Mouse (Mus musculus) MEL (cell line): ENCODE results near the gene Dnajc7.

Experiments used
- CTCF ChIP-seq, 3 experiments: IDR thresholded peaks in 2 of 3; conservative IDR thresholded peaks in 1 of 3; 2 replicates each; pipeline ENCODE4 v1.5.1; 2011 to 2012; ENCODE audit warnings: low read length in 3 of 3, low read depth in 2 of 3, mild to moderate bottlenecking in 2 of 3, improper control_type of control experiment in 1 of 3, inconsistent platforms in 1 of 3, mixed read lengths in 1 of 3, moderate library complexity in 1 of 3; ENCODE audit not compliant: control insufficient read depth in 1 of 3, insufficient read depth in 1 of 3, poor library complexity in 1 of 3, severe bottlenecking in 1 of 3
- EP300 ChIP-seq, 2 experiments: IDR thresholded peaks; 2 replicates each; pipeline ENCODE4 v1.6.1; 2011; ENCODE audit warnings: improper control_type of control experiment in 2 of 2, low read length in 2 of 2, low read depth in 1 of 2, mild to moderate bottlenecking in 1 of 2
- GABPA ChIP-seq: IDR thresholded peaks from 2 replicates; pipeline ENCODE4 v1.6.1; 2012; ENCODE audit warnings: low read depth, mild to moderate bottlenecking, inconsistent platforms, low read length, improper control_type of control experiment, moderate library complexity
- KAT2A ChIP-seq: conservative IDR thresholded peaks from 2 replicates; pipeline ENCODE4 v1.6.1; 2012; ENCODE audit warnings: low read depth, low read length, improper control_type of control experiment, inconsistent platforms
- MAX ChIP-seq: IDR thresholded peaks from 2 replicates; pipeline ENCODE4 v1.6.1; 2011; ENCODE audit warnings: low read length, improper control_type of control experiment
- NELFE ChIP-seq: IDR thresholded peaks from 2 replicates; pipeline ENCODE4 v1.6.1; 2011; ENCODE audit warnings: low read depth, low read length, improper control_type of control experiment
- POLR2A ChIP-seq, 2 experiments: IDR thresholded peaks; 2 replicates each; pipeline ENCODE4 v1.6.1; 2011 to 2012; ENCODE audit warnings: low read length in 2 of 2, mild to moderate bottlenecking in 2 of 2, control low read depth in 1 of 2, improper control_type of control experiment in 1 of 2, low read depth in 1 of 2, moderate library complexity in 1 of 2; ENCODE audit not compliant: control insufficient read depth in 1 of 2, insufficient read depth in 1 of 2, poor library complexity in 1 of 2
- POLR2AphosphoS5 ChIP-seq: IDR thresholded peaks from 2 replicates; pipeline ENCODE4 v1.6.1; 2012; ENCODE audit warnings: low read depth, borderline replicate concordance, mild to moderate bottlenecking, inconsistent platforms, low read length, moderate library complexity, mixed read lengths
- SMC3 ChIP-seq: IDR thresholded peaks from 2 replicates; pipeline ENCODE4 v1.6.1; 2011; ENCODE audit warnings: low read depth, low read length, improper control_type of control experiment
- TAL1 ChIP-seq: IDR thresholded peaks from 2 replicates; pipeline ENCODE4 v1.6.1; 2012; ENCODE audit warnings: mild to moderate bottlenecking, inconsistent platforms, low read length, moderate library complexity, mixed read lengths
- USF1 ChIP-seq: IDR thresholded peaks from 2 replicates; pipeline ENCODE4 v1.6.1; 2014; ENCODE audit warnings: low read depth, mild to moderate bottlenecking, inconsistent platforms, low read length, improper control_type of control experiment, moderate library complexity
- ZMIZ1 ChIP-seq: IDR thresholded peaks from 2 replicates; pipeline ENCODE4 v1.6.1; 2012; ENCODE audit warnings: low read depth, mild to moderate bottlenecking, inconsistent platforms, low read length, improper control_type of control experiment, moderate library complexity

DNA sequence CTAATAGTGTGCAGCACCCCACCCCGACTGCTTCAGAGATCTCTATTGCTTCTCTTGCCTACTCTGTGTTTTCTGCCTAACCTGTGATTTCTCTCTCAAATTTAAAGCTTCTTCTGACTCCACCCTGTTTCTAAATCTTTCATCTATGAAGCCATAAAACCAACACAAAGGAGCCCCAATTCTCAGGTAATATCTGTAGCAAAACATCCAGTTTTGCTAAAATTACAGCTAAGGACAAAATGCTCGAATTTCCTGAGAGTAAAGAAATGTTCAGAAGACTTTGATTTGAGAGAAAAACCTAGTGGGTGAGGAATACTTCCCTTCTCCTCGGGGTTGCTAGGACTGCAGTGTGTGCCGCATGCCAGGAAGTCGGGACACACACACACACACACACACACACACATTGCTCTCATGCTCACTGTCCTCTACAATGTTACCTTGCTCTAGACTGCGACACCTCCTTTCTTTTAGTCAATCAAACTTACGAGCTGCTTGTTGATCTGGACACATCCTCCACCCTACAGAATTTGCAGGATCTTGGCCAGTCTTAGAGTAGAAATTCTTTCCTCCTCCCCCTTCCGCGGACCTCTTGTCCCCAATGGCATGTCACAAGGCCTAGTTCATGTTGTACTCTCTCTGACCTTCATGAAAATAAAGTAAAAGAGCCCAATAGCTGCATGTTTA, 9.8 kb downstream of the Dnajc7 start:
- no peak for TF ChIP-seq NELFE
- TF ChIP-seq KAT2A = no peak
- TF ChIP-seq EP300 (IDR thresholded peaks at IDR 0.05; ENCODE audit: low read depth in 1 of 2, low read length in 2 of 2) = no peak
- no peak for TF ChIP-seq POLR2A (IDR thresholded peaks at IDR 0.05; ENCODE audit: control insufficient read depth in 1 of 2, insufficient read depth in 1 of 2, low read depth in 1 of 2, low read length in 2 of 2, poor library complexity in 1 of 2)
- no peak for TF ChIP-seq GABPA
- no peak for TF ChIP-seq MAX
- no peak for TF ChIP-seq CTCF (IDR thresholded peaks at IDR 0.05 in 2 of 3, conservative IDR thresholded peaks at IDR 0.05 in 1 of 3; ENCODE audit: control insufficient read depth in 1 of 3, insufficient read depth in 1 of 3, low read depth in 2 of 3, low read length in 3 of 3, poor library complexity in 1 of 3, severe bottlenecking in 1 of 3)
- TF ChIP-seq SMC3 = no peak
- no peak for TF ChIP-seq ZMIZ1
- TF ChIP-seq POLR2AphosphoS5 = no peak
- TF ChIP-seq TAL1 = no peak
- no peak for TF ChIP-seq USF1
